Mouse (Mus musculus) right cerebral cortex, postnatal 36 days (tissue): ENCODE measurements at regions not wholly inside any gene's neighbourhood (a gene's known extent, or its start where the extent isn't known, plus 50 kb on each side); places are given as distances from the start of the nearest gene placed in this dataset.
"Not testable (repeated sequence)": the region's sequence is repeated elsewhere in the genome, so short reads cannot be mapped to it uniquely, and the experiment has no call there.

Experiments
- DNase-seq, 2 experiments: peaks; one replicate each; pipeline ENCODE4 v3.0.0; 2022; ENCODE audit warnings: low spot score in 2 of 2, mixed read lengths in 1 of 2

GRCm38 (mm10) chr1:177501288-177501687 is 59.1 kb downstream of the Zbtb18 start:
- DNase-seq: no peak

GRCm38 (mm10) chr1:177503946-177504345 is 61.8 kb downstream of the Zbtb18 start:
- DNase-seq: no peak

GRCm38 (mm10) chr1:177504743-177505142 is 62.6 kb downstream of the Zbtb18 start:
- no peak for DNase-seq

DNA sequence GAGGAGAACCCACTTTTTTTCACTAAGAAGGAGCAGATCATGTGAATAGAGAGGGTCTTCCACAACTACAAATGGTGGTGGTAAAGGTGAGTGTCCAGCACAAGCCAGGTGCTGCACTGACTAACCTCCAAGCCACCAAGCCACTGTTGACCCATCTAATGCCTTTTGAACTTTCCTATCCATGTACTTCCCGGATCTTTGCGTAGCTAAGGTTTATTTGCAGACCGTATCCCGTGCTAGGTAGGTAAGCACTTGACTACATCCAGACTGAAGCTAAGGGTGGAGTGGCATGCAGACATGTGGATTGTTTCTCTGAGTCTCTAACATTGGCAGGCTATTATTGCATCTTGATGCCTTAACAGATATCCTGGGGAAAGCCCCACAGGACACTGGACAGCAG is 65.2 kb downstream of the Zbtb18 start:
- not testable (repeated sequence) for DNase-seq

GRCm38 (mm10) chr1:177509786-177510185 is 67.6 kb downstream of the Zbtb18 start:
- DNase-seq: peak in 1 of 2 experiments; percentile 24

DNA sequence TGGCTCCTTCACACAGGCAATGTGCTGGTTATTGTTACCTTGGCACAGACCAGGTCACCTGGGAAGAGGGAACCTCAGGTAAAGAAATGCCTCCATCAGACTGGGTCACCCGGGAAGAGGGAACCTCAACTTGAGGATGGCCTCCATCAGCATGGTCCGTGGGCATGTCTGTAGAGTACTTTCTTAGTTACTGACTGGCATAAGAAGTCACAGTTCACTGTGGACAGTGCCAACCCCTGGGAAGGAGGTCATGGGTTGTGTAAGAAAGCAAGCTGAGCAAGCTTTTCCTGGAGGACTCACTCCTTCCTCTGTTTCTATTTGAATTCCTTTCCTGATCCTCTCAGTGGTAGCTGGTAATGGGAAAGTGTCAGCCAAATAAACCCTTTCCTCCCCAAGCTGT is 70.0 kb downstream of the Zbtb18 start:
- DNase-seq: no peak

GRCm38 (mm10) chr1:177517934-177518610 is 75.9 kb downstream of the Zbtb18 start:
- DNase-seq: no peak

- no peak for DNase-seq
Measured at GRCm38 (mm10) chr1:177518897-177519513, 76.9 kb downstream of the Zbtb18 start.

DNA sequence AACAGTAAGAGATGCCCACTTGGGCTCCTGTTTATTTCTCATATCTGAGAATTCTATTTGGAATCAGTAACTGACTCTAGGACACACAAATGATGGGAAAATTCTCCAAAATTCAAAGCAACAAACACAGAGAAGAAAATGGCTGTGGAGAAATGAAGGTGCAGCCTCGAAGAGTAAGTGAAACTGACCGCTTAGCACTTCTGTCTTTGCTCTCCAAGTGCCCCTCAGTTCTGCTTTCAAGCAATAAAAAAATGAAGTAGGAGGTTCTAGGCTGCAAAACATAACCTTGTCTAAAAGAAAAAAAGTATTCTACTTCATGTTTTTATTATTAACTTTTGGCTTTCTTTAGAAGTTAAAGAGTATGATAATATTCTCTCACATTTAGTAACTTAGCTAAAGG is 79.0 kb downstream of the Zbtb18 start:
- no peak for DNase-seq

GRCm38 (mm10) chr1:177525141-177525540 is 83.0 kb downstream of the Zbtb18 start:
- no peak for DNase-seq

GRCm38 (mm10) chr1:177531791-177532190 is 89.6 kb downstream of the Zbtb18 start:
- no peak for DNase-seq

- no peak for DNase-seq
Measured at GRCm38 (mm10) chr1:177532656-177533055, 90.5 kb downstream of the Zbtb18 start.

- no peak for DNase-seq
Measured at GRCm38 (mm10) chr1:177533332-177533731, 91.2 kb downstream of the Zbtb18 start.

GRCm38 (mm10) chr1:177545031-177545735 is 103.0 kb downstream of the Zbtb18 start:
- DNase-seq: peak; percentile 79 to 82

- no peak for DNase-seq
Measured at GRCm38 (mm10) chr1:177547716-177548115, 105.6 kb downstream of the Zbtb18 start.

- no peak for DNase-seq
Measured at GRCm38 (mm10) chr1:177555471-177556291, 113.5 kb downstream of the Zbtb18 start.

DNA sequence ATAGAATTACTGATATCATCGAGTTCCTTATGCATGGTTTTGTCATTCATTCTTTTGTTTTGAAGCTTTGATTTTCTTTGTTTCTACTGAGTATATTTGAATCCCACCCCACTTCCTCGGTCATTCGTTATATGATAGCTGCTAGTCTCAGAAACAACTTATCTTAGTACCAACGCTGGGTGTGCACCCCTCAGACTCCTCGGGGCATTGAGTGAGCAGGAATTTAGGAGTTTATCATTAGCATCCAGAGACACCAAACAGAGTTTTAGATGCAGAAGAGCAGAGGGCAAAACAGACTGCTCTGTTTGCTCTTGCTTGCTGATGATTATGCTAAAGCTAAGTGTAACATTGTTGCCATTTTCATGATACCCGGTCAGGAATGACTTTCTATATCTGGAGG is 115.3 kb downstream of the Zbtb18 start:
- no peak for DNase-seq

GRCm38 (mm10) chr1:177557856-177558255 is 115.7 kb downstream of the Zbtb18 start:
- DNase-seq: no peak

GRCm38 (mm10) chr1:177561716-177562588 is 119.8 kb downstream of the Zbtb18 start:
- DNase-seq: no peak

DNA sequence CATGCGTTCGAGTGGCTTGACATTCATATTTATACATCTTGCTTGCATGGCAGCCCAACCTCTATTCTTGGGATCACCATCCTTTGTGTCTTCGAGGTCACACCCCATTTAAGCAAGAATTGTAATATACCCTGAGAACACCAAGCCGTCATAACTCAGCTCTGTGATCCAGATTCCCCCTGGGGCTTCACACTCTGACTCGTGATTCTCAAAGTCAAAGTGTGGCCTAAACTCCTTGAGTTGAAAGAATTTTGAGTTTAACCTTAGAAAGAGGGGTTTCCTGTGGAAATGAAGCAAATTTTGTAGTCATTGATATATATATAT is 120.4 kb downstream of the Zbtb18 start:
- DNase-seq: no peak

DNA sequence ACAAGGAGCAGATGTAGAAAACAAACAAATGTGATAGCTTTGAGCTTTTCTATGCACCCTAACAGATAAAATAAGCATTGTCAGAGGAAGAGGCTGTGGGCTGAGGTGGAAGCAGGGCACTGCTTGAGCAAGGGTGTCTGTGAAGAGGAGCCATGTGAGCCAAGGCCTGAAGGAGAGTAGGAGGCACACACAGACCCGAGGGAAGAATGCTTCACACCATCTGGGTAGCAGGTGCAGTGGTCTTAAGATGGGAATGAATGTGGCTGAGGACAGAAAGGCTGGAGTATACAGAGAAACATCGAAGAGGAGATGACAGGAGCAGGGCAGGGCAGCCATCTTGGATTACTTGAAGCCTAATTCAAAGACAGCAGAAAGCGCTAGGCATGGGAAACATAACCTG is 123.5 kb downstream of the Zbtb18 start:
- no peak for DNase-seq
